Mouse (Mus musculus) ES-Bruce4 (cell line): Measurements from ENCODE around the gene Ccl24.

ENCODE experiments used
- CTCF ChIP-seq: IDR thresholded peaks from one replicate; pipeline ENCODE4 v1.8.1; 2011; ENCODE audit warnings: low read depth, low read length
- POLR2A ChIP-seq: IDR thresholded peaks from one replicate; pipeline ENCODE4 v1.8.1; 2011; ENCODE audit warnings: low read length; ENCODE audit not compliant: insufficient read depth

- TF ChIP-seq CTCF (no peak), POLR2A (no peak)
Observed at GRCm38 (mm10) chr5:135531306-135531845, 41.5 kb downstream of the Ccl24 start.
